Mouse (Mus musculus) MEL (cell line): ENCODE measurements around the gene Iqsec1. TPM values are rescaled to one million over a fixed set of nuclear protein-coding genes. Genes with fewer than 3 reads are reported as not detected.

ENCODE experiments used
- DNase-seq: peaks from one replicate; pipeline ENCODE4 v3.0.0; 2011; ENCODE audit warnings: low read depth, low spot score
- H3K27ac ChIP-seq: 2 replicates; pipeline ENCODE4 v1.5.1; 2012; ENCODE audit warnings: low read depth, mild to moderate bottlenecking, control low read depth, low read length, moderate library complexity; ENCODE audit not compliant: control insufficient read depth
- H3K27me3 ChIP-seq, 2 experiments: fragments of 150-350 bp in 1 of 2; sonication (generic) in 1 of 2; 2 replicates each; pipeline ENCODE4 v1.6.1; 2012; ENCODE audit warnings: low read length in 2 of 2, mild to moderate bottlenecking in 2 of 2, improper control_type of control experiment in 1 of 2, moderate library complexity in 1 of 2; ENCODE audit not compliant: insufficient read depth in 2 of 2, control insufficient read depth in 1 of 2
- H3K36me3 ChIP-seq, 2 experiments: 2 replicates each; pipeline ENCODE4 v1.6.1; 2012 to 2014; ENCODE audit warnings: low read length in 2 of 2, improper control_type of control experiment in 1 of 2, inconsistent platforms in 1 of 2, mild to moderate bottlenecking in 1 of 2; ENCODE audit not compliant: insufficient read depth in 2 of 2, control insufficient read depth in 1 of 2
- H3K4me1 ChIP-seq, 2 experiments: fragments of 150-350 bp in 1 of 2; sonication (generic) in 1 of 2; 2 replicates each; pipeline ENCODE4 v1.6.1; 2012; ENCODE audit warnings: low read length in 2 of 2, improper control_type of control experiment in 1 of 2, mild to moderate bottlenecking in 1 of 2; ENCODE audit not compliant: insufficient read depth in 2 of 2, control insufficient read depth in 1 of 2
- H3K4me3 ChIP-seq, 2 experiments: fragments of 150-350 bp in 1 of 2; sonication (generic) in 1 of 2; 2 replicates each; pipeline ENCODE4 v1.5.1; 2012; ENCODE audit warnings: low read depth in 2 of 2, low read length in 2 of 2, mild to moderate bottlenecking in 2 of 2, moderate library complexity in 2 of 2, control low read depth in 1 of 2, improper control_type of control experiment in 1 of 2; ENCODE audit not compliant: control insufficient read depth in 1 of 2, insufficient read depth in 1 of 2
- H3K79me2 ChIP-seq: 2 replicates; pipeline ENCODE4 v1.6.1; 2012; ENCODE audit warnings: mild to moderate bottlenecking, low read length, moderate library complexity; ENCODE audit not compliant: control insufficient read depth, poor library complexity, insufficient read depth
- H3K9ac ChIP-seq: 2 replicates; pipeline ENCODE4 v1.6.1; 2012; ENCODE audit warnings: low read depth, mild to moderate bottlenecking, control low read depth, low read length, moderate library complexity; ENCODE audit not compliant: control insufficient read depth, poor library complexity, severe bottlenecking
- H3K9me3 ChIP-seq: fragments of 150-350 bp; sonication (generic); replicated peaks from 2 replicates; pipeline ENCODE4 v1.6.1; 2012; ENCODE audit warnings: mild to moderate bottlenecking, low read length, improper control_type of control experiment, moderate library complexity; ENCODE audit not compliant: insufficient read depth
- BHLHE40 ChIP-seq: IDR thresholded peaks from 2 replicates; pipeline ENCODE4 v1.6.1; 2012; ENCODE audit warnings: low read depth, mild to moderate bottlenecking, inconsistent platforms, low read length, improper control_type of control experiment, borderline replicate concordance
- CHD1 ChIP-seq: IDR thresholded peaks from 2 replicates; pipeline ENCODE4 v1.6.1; 2012; ENCODE audit warnings: low read depth, mild to moderate bottlenecking, inconsistent platforms, low read length, improper control_type of control experiment
- E2F4 ChIP-seq: IDR thresholded peaks from 2 replicates; pipeline ENCODE4 v1.6.1; 2011; ENCODE audit warnings: low read depth, low read length, improper control_type of control experiment, borderline replicate concordance
- ELF1 ChIP-seq: IDR thresholded peaks from 2 replicates; pipeline ENCODE4 v1.6.1; 2014; ENCODE audit warnings: low read depth, mild to moderate bottlenecking, inconsistent platforms, low read length, improper control_type of control experiment, moderate library complexity
- EP300 ChIP-seq, 2 experiments: IDR thresholded peaks; 2 replicates each; pipeline ENCODE4 v1.6.1; 2011; ENCODE audit warnings: improper control_type of control experiment in 2 of 2, low read length in 2 of 2, low read depth in 1 of 2, mild to moderate bottlenecking in 1 of 2
- ETS1 ChIP-seq: IDR thresholded peaks from 2 replicates; pipeline ENCODE4 v1.6.1; 2012; ENCODE audit warnings: low read depth, mild to moderate bottlenecking, inconsistent platforms, low read length, improper control_type of control experiment, moderate library complexity
- GATA1 ChIP-seq: IDR thresholded peaks from 2 replicates; pipeline ENCODE4 v1.6.1; 2011; ENCODE audit warnings: low read depth, low read length, improper control_type of control experiment
- HCFC1 ChIP-seq: IDR thresholded peaks from 2 replicates; pipeline ENCODE4 v1.6.1; 2012; ENCODE audit warnings: low read depth, mild to moderate bottlenecking, inconsistent platforms, low read length, improper control_type of control experiment, moderate library complexity
- MAFK ChIP-seq: IDR thresholded peaks from 2 replicates; pipeline ENCODE4 v1.6.1; 2011; ENCODE audit warnings: low read depth, mild to moderate bottlenecking, low read length, improper control_type of control experiment, borderline replicate concordance
- MAX ChIP-seq: IDR thresholded peaks from 2 replicates; pipeline ENCODE4 v1.6.1; 2011; ENCODE audit warnings: low read length, improper control_type of control experiment
- MEF2A ChIP-seq: IDR thresholded peaks from 2 replicates; pipeline ENCODE4 v1.6.1; 2014; ENCODE audit warnings: low read depth, mild to moderate bottlenecking, inconsistent platforms, low read length, improper control_type of control experiment; ENCODE audit not compliant: poor library complexity, insufficient replicate concordance, severe bottlenecking; ENCODE audit errors: extremely low read depth
- MXI1 ChIP-seq: IDR thresholded peaks from 2 replicates; pipeline ENCODE4 v1.6.1; 2011; ENCODE audit warnings: mild to moderate bottlenecking, low read depth, low read length, improper control_type of control experiment
- MYB ChIP-seq: IDR thresholded peaks from 2 replicates; pipeline ENCODE4 v1.6.1; 2011; ENCODE audit warnings: mild to moderate bottlenecking, low read depth, low read length, improper control_type of control experiment
- MYC ChIP-seq: IDR thresholded peaks from 2 replicates; pipeline ENCODE4 v1.6.1; 2011; ENCODE audit warnings: low read depth, mild to moderate bottlenecking, low read length, improper control_type of control experiment, moderate library complexity
- NELFE ChIP-seq: IDR thresholded peaks from 2 replicates; pipeline ENCODE4 v1.6.1; 2011; ENCODE audit warnings: low read depth, low read length, improper control_type of control experiment
- POLR2A ChIP-seq, 2 experiments: IDR thresholded peaks; 2 replicates each; pipeline ENCODE4 v1.6.1; 2011 to 2012; ENCODE audit warnings: low read length in 2 of 2, mild to moderate bottlenecking in 2 of 2, control low read depth in 1 of 2, improper control_type of control experiment in 1 of 2, low read depth in 1 of 2, moderate library complexity in 1 of 2; ENCODE audit not compliant: control insufficient read depth in 1 of 2, insufficient read depth in 1 of 2, poor library complexity in 1 of 2
- POLR2AphosphoS2 ChIP-seq: IDR thresholded peaks from 2 replicates; pipeline ENCODE4 v1.6.1; 2011; ENCODE audit warnings: low read length, improper control_type of control experiment
- RAD21 ChIP-seq: IDR thresholded peaks from 2 replicates; pipeline ENCODE4 v1.6.1; 2011; ENCODE audit warnings: mild to moderate bottlenecking, low read depth, low read length, improper control_type of control experiment
- RCOR1 ChIP-seq: IDR thresholded peaks from 2 replicates; pipeline ENCODE4 v1.6.1; 2012; ENCODE audit warnings: low read depth, mild to moderate bottlenecking, inconsistent platforms, low read length, improper control_type of control experiment
- SIN3A ChIP-seq: IDR thresholded peaks from 2 replicates; pipeline ENCODE4 v1.6.1; 2012; ENCODE audit warnings: low read length, improper control_type of control experiment, inconsistent platforms
- SMC3 ChIP-seq: IDR thresholded peaks from 2 replicates; pipeline ENCODE4 v1.6.1; 2011; ENCODE audit warnings: low read depth, low read length, improper control_type of control experiment
- TAL1 ChIP-seq: IDR thresholded peaks from 2 replicates; pipeline ENCODE4 v1.6.1; 2012; ENCODE audit warnings: mild to moderate bottlenecking, inconsistent platforms, low read length, moderate library complexity, mixed read lengths
- TCF12 ChIP-seq: IDR thresholded peaks from 2 replicates; pipeline ENCODE4 v1.6.1; 2014; ENCODE audit warnings: low read depth, mild to moderate bottlenecking, inconsistent platforms, low read length, improper control_type of control experiment, moderate library complexity
- USF1 ChIP-seq: IDR thresholded peaks from 2 replicates; pipeline ENCODE4 v1.6.1; 2014; ENCODE audit warnings: low read depth, mild to moderate bottlenecking, inconsistent platforms, low read length, improper control_type of control experiment, moderate library complexity
- ZMIZ1 ChIP-seq: IDR thresholded peaks from 2 replicates; pipeline ENCODE4 v1.6.1; 2012; ENCODE audit warnings: low read depth, mild to moderate bottlenecking, inconsistent platforms, low read length, improper control_type of control experiment, moderate library complexity
- polyA plus RNA-seq, 2 experiments: library from polyadenylated mRNA; stranded (reverse) in 1 of 2; unstranded in 1 of 2; fragments of >175 nt in 1 of 2; fragments of >200 nt in 1 of 2; gene quantifications; 2 replicates each; pipeline versions ENCODE4 v1.2.1 to v1.2.4; 2012; ENCODE audit warnings: low replicate concordance in 2 of 2, low read depth in 1 of 2; ENCODE audit not compliant: insufficient read length in 2 of 2, insufficient read depth in 1 of 2, missing spikeins in 1 of 2
- total RNA-seq: library from RNA; depleted of rRNA; stranded (reverse); fragments of 300-350 nt; gene quantifications from 2 replicates; pipeline ENCODE4 v1.2.3, GENCODE M21; 2012

The Iqsec1 gene
- total and polyA plus RNA-seq, 3 experiments: 14.8 to 73.4 (median 30.8) TPM

- H3K9me3 ChIP-seq: no peaks in the 10 kb centered on the region
- H3K36me3 ChIP-seq: peaks cover 0 to 3% of the 10 kb centered on the region in 2 experiments; a peak in 1 of 4 replicates
- no peaks in the 10 kb centered on the region for H3K27me3 ChIP-seq
- no peak for TF ChIP-seq ELF1
- TF ChIP-seq, all 39 proteins: peak for 0
- Histone ChIP-seq H3K27ac (no peak overlapping the region), H3K4me3 (no peak overlapping the region), H3K4me1 (no peaks in the 10 kb centered on the region), H3K79me2 (no peaks in the 10 kb centered on the region), H3K9ac (no peak overlapping the region)
- DNase-seq: no peak
These were observed 252.3 kb downstream of the Iqsec1 start for GRCm38 (mm10) chr6:90736074-90736672.

- no peak for DNase-seq
- Histone ChIP-seq H3K36me3 (peaks cover 0 to 3% of the 10 kb centered on the region in 2 experiments; a peak in 1 of 4 replicates), H3K79me2 (no peaks in the 10 kb centered on the region), H3K9ac (no peak overlapping the region), H3K9me3 (no peaks in the 10 kb centered on the region), H3K27ac (no peak overlapping the region), H3K4me1 (no peaks in the 10 kb centered on the region), H3K27me3 (no peaks in the 10 kb centered on the region), H3K4me3 (no peak overlapping the region)
- no peak for TF ChIP-seq EP300 (IDR thresholded peaks at IDR 0.05; ENCODE audit: low read depth in 1 of 2, low read length in 2 of 2)
- TF ChIP-seq POLR2A (IDR thresholded peaks at IDR 0.05; ENCODE audit: control insufficient read depth in 1 of 2, insufficient read depth in 1 of 2, low read depth in 1 of 2, low read length in 2 of 2, poor library complexity in 1 of 2): no peak
- TF ChIP-seq RAD21: no peak
- no peak for TF ChIP-seq MXI1
- TF ChIP-seq MYC: no peak
- TF ChIP-seq SIN3A: no peak
- TF ChIP-seq MYB: no peak
These were observed 253.0 kb downstream of the Iqsec1 start for GRCm38 (mm10) chr6:90735396-90736036.

GRCm38 (mm10) chr6:90734806-90735205 lies 253.7 kb downstream of the Iqsec1 start:
- H3K4me1 ChIP-seq: no peaks in the 10 kb centered on the region
- peaks cover 0 to 3% of the 10 kb centered on the region in 2 experiments; a peak in 1 of 4 replicates for H3K36me3 ChIP-seq
- no peak for TF ChIP-seq GATA1
- TF ChIP-seq TCF12: no peak
- no peak for TF ChIP-seq BHLHE40
- no peak for TF ChIP-seq ZMIZ1
- no peak for TF ChIP-seq NELFE
- TF ChIP-seq RCOR1: no peak
- no peak for TF ChIP-seq MEF2A
- TF ChIP-seq E2F4: no peak
- no peak for TF ChIP-seq USF1
- no peak for TF ChIP-seq MAFK
- TF ChIP-seq ETS1: no peak
- no peak for TF ChIP-seq HCFC1
- TF ChIP-seq POLR2AphosphoS2: no peak
- no peak for TF ChIP-seq SIN3A
- no peak for TF ChIP-seq MAX
- TF ChIP-seq SMC3: no peak
- TF ChIP-seq TAL1: no peak
- TF ChIP-seq CHD1: no peak
- TF ChIP-seq MXI1: no peak
- TF ChIP-seq, all 39 proteins: peak for 0
- Histone ChIP-seq H3K27ac (no peak overlapping the region), H3K4me3 (no peak overlapping the region), H3K27me3 (no peaks in the 10 kb centered on the region), H3K9ac (no peak overlapping the region), H3K79me2 (no peaks in the 10 kb centered on the region), H3K9me3 (no peaks in the 10 kb centered on the region)
- DNase-seq: no peak
